Mouse (Mus musculus) brain, embryonic 14.5 days (tissue): Measurements from ENCODE around the gene Sox18.

Experiments used
- CTCF ChIP-seq: fragments of 200-500 bp; IDR thresholded peaks from 2 replicates; pipeline ENCODE4 v1.5.1; 2012; ENCODE audit warnings: inconsistent platforms, mild to moderate bottlenecking, moderate library complexity, borderline replicate concordance; ENCODE audit not compliant: insufficient read depth, insufficient read length; ENCODE audit errors: extremely low read depth
- POLR2A ChIP-seq: fragments of 200-500 bp; IDR thresholded peaks from 2 replicates; pipeline ENCODE4 v1.6.1; 2012; ENCODE audit warnings: mild to moderate bottlenecking, inconsistent platforms, borderline replicate concordance; ENCODE audit not compliant: poor library complexity, insufficient read depth, insufficient read length, severe bottlenecking; ENCODE audit errors: extremely low read depth

GRCm38 (mm10) chr2:181693339-181694280 is 22.2 kb upstream of the Sox18 start, which contains the start of gene Rgs19:
- TF ChIP-seq POLR2A: peak; percentile 70
- TF ChIP-seq CTCF: no peak
